Mouse (Mus musculus) lung, embryonic 14.5 days (tissue): ENCODE measurements around the gene Caly. TPM values are rescaled to one million over a fixed set of nuclear protein-coding genes. Genes with fewer than 3 reads are reported as not detected.

Source experiments
- ATAC-seq: fragments of 200-750 bp; cut with Nextera tagmentation; 2 replicates; pipeline ENCODE4 v1.8.0; 2017; ENCODE audit warnings: mild to moderate bottlenecking, moderate TSS enrichment, moderate library complexity; ENCODE audit not compliant: insufficient read depth
- DNase-seq: peaks from one replicate; pipeline ENCODE4 v3.0.0-alpha.2; 2015
- H3K27ac ChIP-seq: fragments of 300-500 bp; sonication (generic); 2 replicates; pipeline ENCODE4 v1.5.1; 2014; ENCODE audit warnings: low read depth, mild to moderate bottlenecking, moderate library complexity
- H3K27me3 ChIP-seq: fragments of 300-500 bp; sonication (generic); 2 replicates; pipeline ENCODE4 v1.6.1; 2014; ENCODE audit warnings: low read length, control low read depth; ENCODE audit not compliant: insufficient read depth
- H3K36me3 ChIP-seq: fragments of 300-500 bp; sonication (generic); 2 replicates; pipeline ENCODE4 v1.6.1; 2014; ENCODE audit warnings: control low read depth; ENCODE audit not compliant: insufficient read depth
- H3K4me1 ChIP-seq: fragments of 300-500 bp; sonication (generic); 2 replicates; pipeline ENCODE4 v1.6.1; 2014; ENCODE audit warnings: antibody characterized with exemption, control low read depth; ENCODE audit not compliant: insufficient read depth
- H3K4me2 ChIP-seq: fragments of 300-500 bp; sonication (generic); 2 replicates; pipeline ENCODE4 v1.6.1; 2014; ENCODE audit warnings: mild to moderate bottlenecking
- H3K4me3 ChIP-seq: fragments of 300-500 bp; sonication (generic); 2 replicates; pipeline ENCODE4 v1.5.1; 2014; ENCODE audit warnings: low read depth, low read length
- H3K9ac ChIP-seq: fragments of 300-500 bp; sonication (generic); 2 replicates; pipeline ENCODE4 v1.6.1; 2014
- H3K9me3 ChIP-seq: fragments of 300-500 bp; sonication (generic); 2 replicates; pipeline ENCODE4 v1.6.1; 2016; ENCODE audit warnings: low read depth, low read length, control low read depth
- CTCF ChIP-seq: IDR thresholded peaks from 2 replicates; pipeline ENCODE4 v1.5.1; 2016; ENCODE audit warnings: antibody characterized with exemption, low read depth
- WGBS: fragments of 180-500 bp; shearing (Covaris S2); extraction: QIAGEN DNeasy Blood & Tissue Kit; methylation state at CpG from one replicate; pipeline ENCODE4 v1.1.7; 2014; 5-methylcytosine and 5-hydroxymethylcytosine counted together
- polyA plus RNA-seq: library from polyadenylated mRNA; unstranded; fragments of >200 nt; fragmentation: Nextera tagmentation; extraction: Ambion mirVana; gene quantifications from 2 replicates; pipeline ENCODE4 v1.2.1, GENCODE M21; 2014

Gene Caly
- polyA plus RNA-seq, 1 experiment from 2014 or later = not detected

GRCm38 (mm10) chr7:140101993-140102860, 19.9 kb upstream of the Caly start, which contains the start of gene Fuom:
TSS of gene Fuom (minus strand) at chr7:140102441.
- Histone ChIP-seq H3K4me3 (peak within 1 kb of the TSS; percentile 38), H3K9me3 (no peaks in the 10 kb centered on the region), H3K27me3 (no peaks in the 10 kb centered on the region), H3K4me1 (no peaks in the 10 kb centered on the region), H3K27ac (no peak within 1 kb of the TSS), H3K9ac (peak within 1 kb of the TSS; percentile 48), H3K4me2 (peak within 1 kb of the TSS; percentile 75), H3K36me3 (peaks cover 19% of the 10 kb centered on the region)
- DNase-seq (peak; percentile 85), ATAC-seq (peak; percentile 91)
- WGBS = under 1% methylated on average over 30 of the region's 30 CpGs
- TF ChIP-seq CTCF = no peak

- DNase-seq (no peak), ATAC-seq (0 out of 2 replicates have a peak, but pooled peaks have one; percentile 42)
- Histone ChIP-seq H3K9ac (peak overlapping the region; percentile 48; the same call in 1 of the 2 replicates), H3K27ac (no peak overlapping the region), H3K36me3 (peaks cover 12% of the 10 kb centered on the region), H3K9me3 (no peaks in the 10 kb centered on the region), H3K4me2 (peak overlapping the region; percentile 75), H3K4me1 (no peaks in the 10 kb centered on the region), H3K27me3 (no peaks in the 10 kb centered on the region), H3K4me3 (peak overlapping the region; percentile 38)
- WGBS = 69% methylated on average over 10 of the region's 10 CpGs
- no peak for TF ChIP-seq CTCF
These were observed 19.1 kb upstream of the Caly start for GRCm38 (mm10) chr7:140101498-140101897.

GRCm38 (mm10) chr7:140098466-140098865, 16.1 kb upstream of the Caly start:
- WGBS = 81% methylated on average over 1 of the region's 1 CpGs
- Histone ChIP-seq H3K4me1 (no peaks in the 10 kb centered on the region), H3K36me3 (no peaks in the 10 kb centered on the region), H3K9ac (no peak overlapping the region), H3K27ac (no peak overlapping the region), H3K9me3 (no peaks in the 10 kb centered on the region), H3K27me3 (no peaks in the 10 kb centered on the region), H3K4me2 (no peak overlapping the region), H3K4me3 (no peak overlapping the region)
- TF ChIP-seq CTCF = no peak
- ATAC-seq = no peak
- DNase-seq = no peak

GRCm38 (mm10) chr7:140096055-140096454, 13.7 kb upstream of the Caly start:
- no peaks in the 10 kb centered on the region for H3K4me1 ChIP-seq

GRCm38 (mm10) chr7:140095556-140095955, 13.2 kb upstream of the Caly start:
- Histone ChIP-seq H3K27ac (no peak overlapping the region), H3K4me3 (no peak overlapping the region), H3K9ac (no peak overlapping the region), H3K9me3 (no peaks in the 10 kb centered on the region), H3K27me3 (no peaks in the 10 kb centered on the region), H3K36me3 (no peaks in the 10 kb centered on the region), H3K4me1 (no peaks in the 10 kb centered on the region), H3K4me2 (no peak overlapping the region)
- ATAC-seq (no peak), DNase-seq (no peak)
- no peak for TF ChIP-seq CTCF
- 35% methylated on average over 1 of the region's 1 CpGs for WGBS

More at GRCm38 (mm10) chr7:140096055-140096454, 13.7 kb upstream of the Caly start:
- Histone ChIP-seq H3K27me3 (no peaks in the 10 kb centered on the region), H3K4me2 (no peak overlapping the region), H3K36me3 (no peaks in the 10 kb centered on the region), H3K4me3 (no peak overlapping the region), H3K27ac (no peak overlapping the region), H3K9ac (no peak overlapping the region), H3K9me3 (no peaks in the 10 kb centered on the region)
- no peak for TF ChIP-seq CTCF
- DNase-seq = no peak
- ATAC-seq = no peak

- Histone ChIP-seq H3K9ac (no peak overlapping the region), H3K27me3 (no peaks in the 10 kb centered on the region), H3K4me1 (no peaks in the 10 kb centered on the region), H3K9me3 (no peaks in the 10 kb centered on the region), H3K36me3 (no peaks in the 10 kb centered on the region), H3K4me3 (no peak overlapping the region), H3K4me2 (no peak overlapping the region), H3K27ac (no peak overlapping the region)
- ATAC-seq (peak; percentile 31; the same call in 1 of the 2 replicates), DNase-seq (no peak)
- 42% methylated on average over 5 of the region's 5 CpGs for WGBS
- TF ChIP-seq CTCF = no peak
These were observed 12.6 kb upstream of the Caly start for GRCm38 (mm10) chr7:140094954-140095353.

GRCm38 (mm10) chr7:140092924-140093528, 10.7 kb upstream of the Caly start, which contains the start of gene Prap1:
TSS of gene Prap1 (plus strand) at chr7:140093395.
- ATAC-seq (no peak), DNase-seq (no peak)
- Histone ChIP-seq H3K9me3 (no peaks in the 10 kb centered on the region), H3K27ac (no peak within 1 kb of the TSS), H3K4me2 (no peak within 1 kb of the TSS), H3K27me3 (no peaks in the 10 kb centered on the region), H3K36me3 (no peaks in the 10 kb centered on the region), H3K9ac (no peak within 1 kb of the TSS), H3K4me3 (no peak within 1 kb of the TSS), H3K4me1 (no peaks in the 10 kb centered on the region)
- WGBS = 70% methylated on average over 5 of the region's 5 CpGs
- TF ChIP-seq CTCF = no peak
